9 mouse cellular contexts compared by ENCODE assay signal in genomic region chr2:165512870-165513600, GRCm38 (mm10). TPM values are rescaled to one million over a fixed set of nuclear protein-coding genes. Genes with fewer than 3 reads are reported as not detected.
DNase-seq lines count a peak whose midpoint lies in the region; ATAC-seq and TF ChIP-seq lines count a peak whose summit lies in the region.
"Had no signal": no experiment of that assay in that cellular context is flagged by ENCODE, and none has a peak within 500 bp of the region (broad histone marks: within the 10 kb centered on the region; RNA-seq: fewer than 3 reads in every experiment).

No protein-coding gene starts in this region.

- no peak overlapping the region for H3K4me2 ChIP-seq in heart, embryonic 12.5 days
- H3K4me2 ChIP-seq in intestine, embryonic 15.5 days (replicated peaks) = no peak overlapping the region

- no peaks in the 10 kb centered on the region for H3K79me2 ChIP-seq in heart, adult 2 months (replicated peaks; ENCODE audit: control insufficient read depth, insufficient read depth, low read length)

- no peak overlapping the region for H3K4me3 ChIP-seq in heart, adult 2 months
- H3K4me3 ChIP-seq in heart, embryonic 12.5 days = no peak overlapping the region
- H3K4me3 ChIP-seq in intestine, embryonic 15.5 days (replicated peaks) = no peak overlapping the region

- no peak for TF ChIP-seq CTCF in heart, adult 2 months (IDR thresholded peaks at IDR 0.05)

- no peak overlapping the region for H3K27ac ChIP-seq in heart, adult 2 months
- H3K27ac ChIP-seq in heart, embryonic 12.5 days (ENCODE audit: poor library complexity, severe bottlenecking) = no peak overlapping the region
- H3K27ac ChIP-seq in intestine, embryonic 15.5 days = no peak overlapping the region
- H3K27ac ChIP-seq: liver, embryonic 14.5 days had no signal

- no peak for TF ChIP-seq EP300 in heart, adult 2 months (IDR thresholded peaks at IDR 0.05; ENCODE audit: insufficient read depth, low read depth, low read length)

- no peak for ATAC-seq in heart, embryonic 12.5 days (ENCODE audit: insufficient number of reproducible peaks, low FRiP score)
- peak; percentile 56; the same call in 1 of the 2 replicates for ATAC-seq in intestine, embryonic 15.5 days

- DNase-seq in heart, adult 2 months = peak; percentile 38 to 51
- peak; percentile 81 for DNase-seq in adrenal gland, postnatal 14 days
- peak; percentile 48 to 65 for DNase-seq in lung, postnatal 4 days
- no peak for DNase-seq in urinary bladder, postnatal 4 days (ENCODE audit: low spot score in 2 of 2)
- DNase-seq in T-cell, adult 2 months (ENCODE audit: low spot score) = no peak
- DNase-seq in spleen, postnatal 14 days (ENCODE audit: low spot score in 2 of 2) = no peak

- no peaks in the 10 kb centered on the region for H3K4me1 ChIP-seq in heart, adult 2 months (ENCODE audit: control insufficient read depth, insufficient read depth, low read length)
- H3K4me1 ChIP-seq in heart, embryonic 12.5 days (replicated peaks) = peaks cover 16% of the 10 kb centered on the region
- H3K4me1 ChIP-seq in intestine, embryonic 15.5 days (replicated peaks) = peaks cover 6% of the 10 kb centered on the region

- no peaks in the 10 kb centered on the region for H3K36me3 ChIP-seq in heart, adult 2 months (ENCODE audit: control insufficient read depth, insufficient read depth, low read length)
- H3K36me3 ChIP-seq in heart, embryonic 12.5 days = peaks cover 10% of the 10 kb centered on the region
- no peaks in the 10 kb centered on the region for H3K36me3 ChIP-seq in intestine, embryonic 15.5 days

- H3K27me3 ChIP-seq in heart, adult 2 months (ENCODE audit: control insufficient read depth, insufficient read depth, low read length) = no peaks in the 10 kb centered on the region
- H3K27me3 ChIP-seq in heart, embryonic 12.5 days (replicated peaks) = peaks cover 25% of the 10 kb centered on the region; the same call in 1 of the 2 replicates
- no peaks in the 10 kb centered on the region for H3K27me3 ChIP-seq in intestine, embryonic 15.5 days (replicated peaks)

- intact Hi-C loops in heart, adult 2 months (cut with DNase I) = no loop called here

- H3K9ac ChIP-seq in heart, adult 2 months (ENCODE audit: low read depth, low read length) = no peak overlapping the region
- H3K9ac ChIP-seq in heart, embryonic 12.5 days = no peak overlapping the region
- no peak overlapping the region for H3K9ac ChIP-seq in intestine, embryonic 15.5 days
- H3K9ac ChIP-seq: liver, embryonic 14.5 days had no signal

- WGBS in heart, adult 2 months = 32% methylated on average over 11 of the region's 11 CpGs
- WGBS in heart, embryonic 12.5 days = 32% methylated on average over 11 of the region's 11 CpGs
- 24% methylated on average over 11 of the region's 11 CpGs for WGBS in intestine, embryonic 15.5 days

- H3K9me3 ChIP-seq in heart, embryonic 12.5 days (replicated peaks) = no peaks in the 10 kb centered on the region
- no peaks in the 10 kb centered on the region for H3K9me3 ChIP-seq in intestine, embryonic 15.5 days

- no peak for TF ChIP-seq POLR2A in heart, adult 2 months (IDR thresholded peaks at IDR 0.05; ENCODE audit: insufficient read depth, low read depth, low read length)

RNA-seq across cellular contexts. Expression of gene Slc2a10, which starts 9.4 kb away (rescaled TPM):
- 1 to 10 TPM; 5.0 to 5.8 TPM for total RNA-seq in heart, adult 2 months (2021)
- 3.8 and 4.4 TPM in 2 replicates for polyA plus RNA-seq in heart, adult 2 months (2012; rRNA removed)
- 5.7 and 6.3 TPM in 2 replicates for polyA plus RNA-seq in heart, embryonic 12.5 days (2016; fragmentation: Nextera tagmentation; extraction: Ambion mirVana)
- 0.89 and 0.98 TPM in 2 replicates for total RNA-seq in adrenal gland, postnatal 14 days (2021)
- 4.0 and 4.7 TPM in 2 replicates for polyA plus RNA-seq in intestine, embryonic 15.5 days (2015; fragmentation: Nextera tagmentation; extraction: Ambion mirVana)

RNA-seq across cellular contexts. Expression of gene Trp53rka, which starts 19.9 kb away (rescaled TPM):
- 1 to 10 TPM; 8.8 to 9.2 TPM for total RNA-seq in heart, adult 2 months (2021)
- 10.9 and 14.4 TPM in 2 replicates for polyA plus RNA-seq in heart, adult 2 months (2012; rRNA removed)
- polyA plus RNA-seq in heart, embryonic 12.5 days (2016; fragmentation: Nextera tagmentation; extraction: Ambion mirVana) = 22.6 and 23.2 TPM in 2 replicates
- total RNA-seq in adrenal gland, postnatal 14 days (2021) = 13.6 and 13.7 TPM in 2 replicates
- polyA plus RNA-seq in intestine, embryonic 15.5 days (2015; fragmentation: Nextera tagmentation; extraction: Ambion mirVana) = 29.1 and 30.6 TPM in 2 replicates

RNA-seq across cellular contexts. Expression of gene Slc13a3, which starts 40.0 kb away (rescaled TPM):
- total RNA-seq in heart, adult 2 months (2021) = under 1 TPM; 0.31 to 0.68 TPM
- polyA plus RNA-seq in heart, adult 2 months (2012; rRNA removed) = 0.29 and 0.35 TPM in 2 replicates
- polyA plus RNA-seq in heart, embryonic 12.5 days (2016; fragmentation: Nextera tagmentation; extraction: Ambion mirVana) = 0.06 and 0.19 TPM in 2 replicates
- total RNA-seq in adrenal gland, postnatal 14 days (2021) = 0.71 and 11.3 TPM in 2 replicates
- 0.36 and 0.51 TPM in 2 replicates for polyA plus RNA-seq in intestine, embryonic 15.5 days (2015; fragmentation: Nextera tagmentation; extraction: Ambion mirVana)

Comparison
In these comparisons a context has a peak if more than half of its experiments do, and no peak if none do; other contexts are left out.
1. DNase-seq: peak in heart, adult 2 months (2 of 2), adrenal gland, postnatal 14 days (single experiment) and lung, postnatal 4 days (2 of 2); none in urinary bladder, postnatal 4 days (0 of 2), T-cell, adult 2 months (single experiment) and spleen, postnatal 14 days (0 of 2).